Mouse (Mus musculus): ENCODE measurements around the gene 4930558C23Rik.

- TF ChIP-seq CTCF (IDR thresholded peaks at IDR 0.05; ENCODE audit: low read depth) (no peak), EP300 (IDR thresholded peaks at IDR 0.05; ENCODE audit: low read depth) (no peak)
Observed at GRCm38 (mm10) chr3:95417866-95418265, 15.2 kb upstream of the 4930558C23Rik start.
